Mouse (Mus musculus) kidney, postnatal 0 days (tissue): ENCODE data around the gene Cd276. TPM values are rescaled to one million over a fixed set of nuclear protein-coding genes. Genes with fewer than 3 reads are reported as not detected.

ENCODE experiments used
- ATAC-seq: fragments of 200-750 bp; cut with Nextera tagmentation; replicated peaks from 2 replicates; pipeline ENCODE4 v1.8.0; 2017; ENCODE audit warnings: low read depth, moderate number of reproducible peaks, moderate TSS enrichment, moderate library complexity; ENCODE audit not compliant: low FRiP score
- DNase-seq: peaks from one replicate; pipeline ENCODE4 v3.0.0-alpha.2; 2016; ENCODE audit warnings: low spot score
- H3K27ac ChIP-seq: fragments of 300-500 bp; sonication (generic); 2 replicates; pipeline ENCODE4 v1.5.1; 2014; ENCODE audit warnings: mild to moderate bottlenecking
- H3K27me3 ChIP-seq: fragments of 300-500 bp; sonication (generic); 2 replicates; pipeline ENCODE4 v1.6.1; 2014; ENCODE audit warnings: low read length, mixed read lengths; ENCODE audit not compliant: insufficient read depth
- H3K36me3 ChIP-seq: fragments of 300-500 bp; sonication (generic); 2 replicates; pipeline ENCODE4 v1.6.1; 2014; ENCODE audit warnings: low read length, mixed read lengths; ENCODE audit not compliant: insufficient read depth
- H3K4me1 ChIP-seq: fragments of 300-500 bp; sonication (generic); replicated peaks from 2 replicates; pipeline ENCODE4 v1.6.1; 2014; ENCODE audit warnings: antibody characterized with exemption, low read length, mixed read lengths; ENCODE audit not compliant: insufficient read depth
- H3K4me2 ChIP-seq: fragments of 300-500 bp; sonication (generic); 2 replicates; pipeline ENCODE4 v1.6.1; 2014; ENCODE audit warnings: mild to moderate bottlenecking, low read length, moderate library complexity, mixed read lengths
- H3K4me3 ChIP-seq: fragments of 300-500 bp; sonication (generic); replicated peaks from 2 replicates; pipeline ENCODE4 v1.5.1; 2014; ENCODE audit warnings: low read depth, low read length
- H3K9ac ChIP-seq: fragments of 300-500 bp; sonication (generic); 2 replicates; pipeline ENCODE4 v1.6.1; 2014; ENCODE audit warnings: low read depth, low read length
- H3K9me3 ChIP-seq: fragments of 300-500 bp; sonication (generic); replicated peaks from 2 replicates; pipeline ENCODE4 v1.6.1; 2016; ENCODE audit warnings: low read length, inconsistent platforms, mixed read lengths
- CTCF ChIP-seq: IDR thresholded peaks from 2 replicates; pipeline ENCODE4 v1.5.1; 2016; ENCODE audit warnings: antibody characterized with exemption, low read depth, mild to moderate bottlenecking, moderate library complexity
- WGBS: fragments of 180-500 bp; shearing (Covaris S2); extraction: QIAGEN DNeasy Blood & Tissue Kit; methylation state at CpG from one replicate; pipeline ENCODE4 v1.1.7; 2014; 5-methylcytosine and 5-hydroxymethylcytosine counted together
- polyA plus RNA-seq: library from polyadenylated mRNA; unstranded; fragments of >200 nt; fragmentation: Nextera tagmentation; extraction: Ambion mirVana; gene quantifications from 2 replicates; pipeline ENCODE4 v1.2.1, GENCODE M21; 2015

The Cd276 gene
- 23.9 and 27.9 TPM in 2 replicates for polyA plus RNA-seq

DNA sequence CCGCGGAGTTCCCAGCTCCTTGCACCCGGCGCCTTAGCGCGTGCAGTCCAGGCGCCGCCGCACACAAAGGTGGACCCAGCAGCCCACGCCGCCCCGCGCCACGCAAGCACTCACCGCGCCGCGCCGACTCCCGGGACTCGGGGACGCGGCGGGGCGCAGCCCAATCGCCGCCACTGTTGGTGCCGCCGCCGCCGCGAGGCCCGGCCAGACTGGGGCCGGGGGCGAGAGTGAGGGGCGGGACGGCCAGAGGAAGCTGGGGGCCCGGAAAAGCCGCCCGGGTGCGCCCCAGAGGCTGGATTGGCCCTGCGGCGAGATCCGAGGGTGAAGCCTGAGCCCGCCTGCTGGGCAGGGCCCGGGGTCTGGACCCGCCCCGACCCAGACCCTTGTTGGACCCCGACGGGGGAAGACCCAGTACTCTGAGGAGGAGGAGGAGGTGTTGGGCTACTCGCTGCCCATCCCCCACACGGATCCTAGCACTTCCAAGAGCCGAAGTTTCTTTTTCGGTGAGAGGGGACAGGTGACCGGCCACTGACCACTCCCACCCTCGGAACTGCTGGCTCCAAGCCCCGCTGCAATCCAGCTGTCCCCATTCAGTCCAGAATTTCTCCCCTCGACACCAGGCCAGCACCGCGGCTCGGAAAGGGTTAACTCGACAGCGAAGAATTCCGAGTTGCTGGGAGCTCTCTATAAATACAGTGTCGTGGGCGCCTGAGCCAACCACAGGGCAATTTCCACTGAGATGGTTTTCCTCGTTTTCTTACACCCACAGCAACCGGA, at the start of gene Cd276:
Gene Cd276 (minus strand): TSS at position 530 of the 777 bp plus-strand sequence.
- H3K27ac ChIP-seq = peak within 1 kb of the TSS; percentile 92
- TF ChIP-seq CTCF = no peak
- H3K4me3 ChIP-seq = peak within 1 kb of the TSS; percentile 74
- under 1% methylated on average over 68 of the region's 68 CpGs for WGBS
- H3K9ac ChIP-seq = peak within 1 kb of the TSS; percentile 93
- ATAC-seq = peak; percentile 69
- no peaks in the 10 kb centered on the region for H3K4me1 ChIP-seq
- no peaks in the 10 kb centered on the region for H3K27me3 ChIP-seq
- DNase-seq = peak; percentile 82
- H3K36me3 ChIP-seq = no peaks in the 10 kb centered on the region
- H3K4me2 ChIP-seq = peak within 1 kb of the TSS; percentile 89
- no peaks in the 10 kb centered on the region for H3K9me3 ChIP-seq

DNA sequence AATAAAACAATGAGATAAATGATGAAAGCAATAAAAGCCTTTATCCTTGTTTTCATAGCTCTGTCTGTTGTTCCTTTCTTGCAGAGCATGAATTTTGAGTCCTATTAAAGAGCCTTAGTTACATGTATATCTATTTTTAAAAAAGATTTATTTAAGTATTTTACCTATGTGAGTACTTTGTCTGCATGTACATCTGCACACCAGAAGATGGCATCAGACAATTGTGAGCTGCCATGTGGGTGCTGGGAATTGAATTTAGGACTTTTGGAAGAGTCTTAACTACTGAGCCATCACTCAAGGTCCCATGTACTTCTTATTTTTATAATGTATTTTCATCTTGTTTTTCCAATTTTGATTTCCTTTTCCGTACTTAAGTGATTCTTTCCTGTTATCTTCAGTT, 40.1 kb upstream of the Cd276 start:
- Histone ChIP-seq H3K4me2 (no peak overlapping the region), H3K27ac (no peak overlapping the region), H3K9me3 (no peaks in the 10 kb centered on the region), H3K4me3 (no peak overlapping the region), H3K36me3 (no peaks in the 10 kb centered on the region), H3K27me3 (no peaks in the 10 kb centered on the region), H3K9ac (no peak overlapping the region), H3K4me1 (no peaks in the 10 kb centered on the region)
- DNase-seq = no peak
- ATAC-seq = no peak
- WGBS = 95% methylated on average over 1 of the region's 1 CpGs
- TF ChIP-seq CTCF = no peak

DNA sequence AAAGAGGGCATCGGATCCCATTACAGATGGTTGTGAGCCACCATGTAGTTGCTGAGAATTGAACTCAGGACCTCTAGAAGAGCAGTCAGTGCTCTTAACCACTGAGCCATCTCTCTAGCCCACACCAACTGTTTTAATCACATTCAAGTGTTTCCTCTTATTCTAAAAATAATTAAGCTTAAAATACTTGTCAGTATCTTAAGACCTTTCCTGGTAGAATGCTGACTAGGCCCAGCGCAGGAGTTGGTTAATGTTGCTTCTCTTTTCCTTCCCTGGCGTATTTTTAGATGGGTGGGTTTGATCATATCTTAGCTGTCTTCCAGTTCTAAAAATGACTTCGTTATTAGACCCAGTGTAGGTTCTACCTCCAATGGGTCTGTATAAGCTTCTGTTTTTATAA, 33.4 kb upstream of the Cd276 start:
- no peak for ATAC-seq
- Histone ChIP-seq H3K4me2 (no peak overlapping the region), H3K9ac (no peak overlapping the region), H3K4me1 (no peaks in the 10 kb centered on the region), H3K36me3 (no peaks in the 10 kb centered on the region), H3K9me3 (no peaks in the 10 kb centered on the region), H3K27ac (no peak overlapping the region), H3K27me3 (no peaks in the 10 kb centered on the region), H3K4me3 (no peak overlapping the region)
- no peak for DNase-seq
- no peak for TF ChIP-seq CTCF
- WGBS = 81% methylated on average over 4 of the region's 4 CpGs

DNA sequence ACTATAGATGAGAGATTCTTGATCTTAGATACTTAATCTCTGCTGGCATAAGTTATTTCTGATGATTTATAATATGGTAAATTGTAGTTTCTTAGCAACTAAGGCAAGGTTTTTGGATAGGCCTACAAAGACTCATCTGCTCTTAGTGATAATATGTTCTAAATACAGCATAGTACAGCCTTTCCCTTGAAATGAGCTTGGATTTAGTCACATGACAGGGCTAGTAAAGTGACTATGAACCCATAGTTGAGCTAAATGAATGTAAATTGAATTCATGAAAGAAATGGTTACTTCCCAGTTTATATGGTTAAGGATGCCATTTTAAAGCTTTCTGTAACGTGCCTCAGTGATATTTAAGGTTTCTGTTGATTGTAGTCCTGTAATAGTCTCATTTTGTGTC, 29.1 kb upstream of the Cd276 start:
- H3K4me2 ChIP-seq = peak overlapping the region; percentile 85; the same call in 1 of the 2 replicates
- no peak overlapping the region for H3K27ac ChIP-seq
- H3K4me3 ChIP-seq = no peak overlapping the region
- H3K9me3 ChIP-seq = no peaks in the 10 kb centered on the region
- no peaks in the 10 kb centered on the region for H3K27me3 ChIP-seq
- DNase-seq (no peak), ATAC-seq (no peak)
- 81% methylated on average over 1 of the region's 1 CpGs for WGBS
- no peak overlapping the region for H3K9ac ChIP-seq
- no peaks in the 10 kb centered on the region for H3K4me1 ChIP-seq
- no peaks in the 10 kb centered on the region for H3K36me3 ChIP-seq
- TF ChIP-seq CTCF = no peak

DNA sequence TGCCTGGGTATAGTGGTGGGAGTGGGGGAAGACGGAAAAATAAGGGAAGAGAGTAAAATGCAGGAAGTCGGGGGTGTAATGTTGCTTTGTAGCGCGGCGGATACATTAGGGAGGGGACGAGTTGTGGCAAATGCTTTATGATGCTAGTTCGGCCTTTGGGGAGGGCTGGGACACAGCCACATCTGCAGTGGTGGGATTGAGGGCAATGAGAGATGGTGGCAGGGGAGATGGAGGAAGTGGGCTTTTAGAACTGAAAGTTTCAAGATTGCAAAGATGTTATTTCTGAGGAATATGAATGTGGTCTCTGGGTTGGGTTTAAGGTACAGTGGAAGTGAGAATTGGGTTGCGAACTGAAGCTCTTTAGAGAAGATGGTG, 28.0 kb upstream of the Cd276 start:
- no peaks in the 10 kb centered on the region for H3K9me3 ChIP-seq
- no peaks in the 10 kb centered on the region for H3K36me3 ChIP-seq
- no peaks in the 10 kb centered on the region for H3K4me1 ChIP-seq
- WGBS = 1% methylated on average over 8 of the region's 8 CpGs
- H3K4me2 ChIP-seq = peak overlapping the region; percentile 85
- peak overlapping the region; percentile 96 for H3K4me3 ChIP-seq
- ATAC-seq (no peak), DNase-seq (no peak)
- TF ChIP-seq CTCF = no peak
- H3K9ac ChIP-seq = peak overlapping the region; percentile 96
- no peaks in the 10 kb centered on the region for H3K27me3 ChIP-seq
- H3K27ac ChIP-seq = peak overlapping the region; percentile 98

DNA sequence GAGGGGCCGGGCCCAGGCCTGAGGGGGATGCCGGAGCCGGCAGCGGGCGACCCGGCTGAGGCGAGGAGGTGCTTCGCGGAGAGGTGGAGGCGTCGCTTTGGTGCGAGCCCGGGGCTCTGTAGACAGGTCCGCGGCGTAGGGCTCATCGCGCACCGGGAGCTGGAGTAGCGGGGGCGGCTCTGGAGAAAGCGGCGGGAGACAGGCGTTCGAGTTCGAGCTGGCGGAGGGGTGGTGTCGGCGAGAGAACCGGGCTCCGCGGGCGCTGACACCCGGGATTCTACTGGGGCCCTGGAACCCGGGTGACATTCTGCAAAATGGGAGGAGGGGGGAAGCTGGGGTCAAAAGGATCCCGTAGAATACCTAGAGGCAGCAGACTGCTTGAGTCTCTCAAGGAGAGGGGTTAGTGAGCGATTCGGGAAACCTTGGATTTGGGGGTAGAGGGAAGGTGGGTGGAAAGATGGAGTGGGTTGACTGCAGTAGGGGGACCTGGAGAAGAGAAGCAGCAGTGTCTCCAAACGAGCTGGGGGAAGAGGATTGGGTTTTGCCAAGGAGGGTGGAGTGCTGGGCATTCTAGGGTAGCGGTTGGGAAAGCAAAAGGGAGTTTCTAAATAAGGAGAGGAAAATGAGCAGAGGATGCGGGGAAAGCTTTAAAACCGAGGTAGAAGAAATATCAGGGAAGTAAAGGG, 27.5 kb upstream of the Cd276 start:
- DNase-seq (peak; percentile 75), ATAC-seq (peak; percentile 62; the same call in 1 of the 2 replicates)
- Histone ChIP-seq H3K4me2 (peak overlapping the region; percentile 85), H3K4me1 (no peaks in the 10 kb centered on the region), H3K36me3 (no peaks in the 10 kb centered on the region), H3K9ac (peak overlapping the region; percentile 96), H3K9me3 (no peaks in the 10 kb centered on the region), H3K4me3 (peak overlapping the region; percentile 96), H3K27me3 (no peaks in the 10 kb centered on the region), H3K27ac (peak overlapping the region; percentile 98)
- TF ChIP-seq CTCF = no peak
- WGBS = 0% methylated on average over 42 of the region's 42 CpGs
